Mouse (Mus musculus) bone marrow macrophage, adult 2 months (primary cell): ENCODE results near the gene Pla2g6.

Experiments
- CTCF ChIP-seq: IDR thresholded peaks from 2 replicates; pipeline ENCODE4 v1.5.1; 2012; ENCODE audit warnings: low read depth, mild to moderate bottlenecking, low read length, moderate library complexity
- POLR2A ChIP-seq: IDR thresholded peaks from 2 replicates; pipeline ENCODE4 v1.6.1; 2012; ENCODE audit warnings: mild to moderate bottlenecking, low read depth, low read length, borderline replicate concordance

- TF ChIP-seq CTCF (no peak), POLR2A (no peak)
Measured at GRCm38 (mm10) chr15:79282434-79282833, 45.8 kb downstream of the Pla2g6 start.
